Comparison of ENCODE assay signal across 23 mouse cellular contexts in the genomic region with DNA sequence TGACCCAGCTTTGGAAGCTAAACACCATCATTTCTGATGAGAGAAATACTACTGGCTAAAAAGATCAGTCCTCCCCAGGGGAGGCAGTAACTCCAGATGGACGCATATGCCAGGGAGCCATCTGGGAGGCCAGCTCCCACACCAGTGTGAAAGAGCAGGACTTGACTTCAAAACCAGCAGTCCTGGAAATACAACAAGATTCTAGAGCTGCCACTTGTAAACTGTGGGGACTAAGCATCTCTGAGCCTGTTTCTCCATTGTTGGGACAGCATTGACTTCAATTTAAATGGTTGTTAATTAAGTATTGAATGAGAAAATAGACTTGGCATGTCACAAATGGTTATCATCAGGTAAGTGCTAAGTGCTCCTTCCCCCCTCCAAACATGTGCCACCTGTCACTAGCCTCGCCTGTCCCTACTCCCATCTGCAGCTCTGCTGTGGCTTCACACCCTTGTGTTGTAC. TPM values are rescaled to one million over a fixed set of nuclear protein-coding genes. Genes with fewer than 3 reads are reported as not detected.
DNase-seq lines count a peak whose midpoint lies in the region; ATAC-seq and TF ChIP-seq lines count a peak whose summit lies in the region.
"Had no signal": no experiment of that assay in that cellular context is flagged by ENCODE, and none has a peak within 500 bp of the region (broad histone marks: within the 10 kb centered on the region; RNA-seq: fewer than 3 reads in every experiment).

No protein-coding gene starts in this region.

- no peaks in the 10 kb centered on the region for H3K27me3 ChIP-seq in forebrain, embryonic 14.5 days (replicated peaks; ENCODE audit: control insufficient read depth, insufficient read depth, low read length)
- H3K27me3 ChIP-seq in forebrain, postnatal 0 days (ENCODE audit: insufficient read depth, low read length): no peaks in the 10 kb centered on the region
- H3K27me3 ChIP-seq in kidney, embryonic 16.5 days (ENCODE audit: insufficient read depth, low read length): no peaks in the 10 kb centered on the region
- no peaks in the 10 kb centered on the region for H3K27me3 ChIP-seq in embryonic facial prominence, embryonic 10.5 days (replicated peaks; ENCODE audit: low read depth, poor library complexity, severe bottlenecking)
- H3K27me3 ChIP-seq: limb, embryonic 12.5 days had no signal

- peak; percentile 11 for DNase-seq in forebrain, embryonic 14.5 days (ENCODE audit: low spot score)
- no peak for DNase-seq in forebrain, postnatal 0 days
- no peak for DNase-seq in kidney, adult 18-20 months
- DNase-seq in cerebellum, adult 11-12 months: peak; percentile 81
- peak; percentile 76 to 78 for DNase-seq in cerebellum, postnatal 25 days
- DNase-seq in embryonic facial prominence, embryonic 10.5 days (ENCODE audit: low spot score): no peak
- DNase-seq: adrenal gland, adult 2 months; lung, postnatal 14 days; thymus, postnatal 4 days had no signal

- H3K4me1 ChIP-seq in forebrain, embryonic 14.5 days (ENCODE audit: control insufficient read depth, insufficient read depth, low read length): peaks cover 6% of the 10 kb centered on the region
- H3K4me1 ChIP-seq in forebrain, postnatal 0 days (ENCODE audit: insufficient read depth): 0 out of 2 replicates have a peak, but pooled peaks cover 4% of the 10 kb centered on the region
- peaks cover 50% of the 10 kb centered on the region for H3K4me1 ChIP-seq in kidney, embryonic 16.5 days (ENCODE audit: insufficient read depth, low read length)
- peaks cover 37% of the 10 kb centered on the region for H3K4me1 ChIP-seq in embryonic facial prominence, embryonic 10.5 days
- H3K4me1 ChIP-seq: megakaryocyte, embryonic 14.5 days had no signal

- H3K4me3 ChIP-seq in forebrain, embryonic 14.5 days (ENCODE audit: low read depth, low read length): no peak overlapping the region
- no peak overlapping the region for H3K4me3 ChIP-seq in forebrain, postnatal 0 days (ENCODE audit: low read depth, low read length)
- no peak overlapping the region for H3K4me3 ChIP-seq in kidney, embryonic 16.5 days (ENCODE audit: low read length)
- no peak overlapping the region for H3K4me3 ChIP-seq in embryonic facial prominence, embryonic 10.5 days
- H3K4me3 ChIP-seq: heart, adult 2 months; limb, embryonic 12.5 days; megakaryocyte, embryonic 14.5 days had no signal

- no peak; the same call in 1 of the 2 replicates for ATAC-seq in forebrain, embryonic 14.5 days
- no peak for ATAC-seq in forebrain, postnatal 0 days
- ATAC-seq in kidney, embryonic 16.5 days (ENCODE audit: low FRiP score, low TSS enrichment): peak; percentile 74
- ATAC-seq in activated CD4-positive, CD25-positive, alpha-beta regulatory T cell, adult 4 months: no peak
- ATAC-seq: intestine, postnatal 0 days; midbrain, embryonic 16.5 days had no signal

- TF ChIP-seq CTCF in forebrain, postnatal 0 days (IDR thresholded peaks at IDR 0.05; ENCODE audit: low read depth): no peak

- H3K27ac ChIP-seq in forebrain, embryonic 14.5 days (ENCODE audit: low read depth, low read length): peak overlapping the region; percentile 17; the same call in 1 of the 2 replicates
- no peak overlapping the region for H3K27ac ChIP-seq in forebrain, postnatal 0 days (ENCODE audit: low read depth, low read length)
- H3K27ac ChIP-seq in kidney, embryonic 16.5 days (ENCODE audit: low read length): peak overlapping the region; percentile 84
- no peak overlapping the region for H3K27ac ChIP-seq in embryonic facial prominence, embryonic 10.5 days (replicated peaks)
- H3K27ac ChIP-seq: heart, adult 2 months; hindbrain, embryonic 14.5 days; liver, embryonic 14.5 days had no signal

- no peaks in the 10 kb centered on the region for H3K36me3 ChIP-seq in forebrain, embryonic 14.5 days (ENCODE audit: control insufficient read depth, insufficient read depth, low read length)
- no peaks in the 10 kb centered on the region for H3K36me3 ChIP-seq in forebrain, postnatal 0 days (ENCODE audit: insufficient read depth)
- no peaks in the 10 kb centered on the region for H3K36me3 ChIP-seq in kidney, embryonic 16.5 days (ENCODE audit: insufficient read depth, low read length)
- H3K36me3 ChIP-seq in embryonic facial prominence, embryonic 10.5 days (replicated peaks): peaks cover 7% of the 10 kb centered on the region

- no peak overlapping the region for H3K9ac ChIP-seq in forebrain, embryonic 14.5 days (ENCODE audit: low read length)
- H3K9ac ChIP-seq in forebrain, postnatal 0 days: no peak overlapping the region
- H3K9ac ChIP-seq in kidney, embryonic 16.5 days (replicated peaks; ENCODE audit: low read length): no peak overlapping the region
- H3K9ac ChIP-seq: hindbrain, embryonic 14.5 days; limb, embryonic 12.5 days; liver, embryonic 14.5 days had no signal

- H3K4me2 ChIP-seq in forebrain, embryonic 14.5 days (ENCODE audit: low read length): no peak overlapping the region
- H3K4me2 ChIP-seq in forebrain, postnatal 0 days (ENCODE audit: low read depth): no peak overlapping the region
- H3K4me2 ChIP-seq in kidney, embryonic 16.5 days (replicated peaks; ENCODE audit: low read depth, low read length): no peak overlapping the region
- H3K4me2 ChIP-seq: hindbrain, embryonic 14.5 days; limb, embryonic 12.5 days had no signal

- no peaks in the 10 kb centered on the region for H3K9me3 ChIP-seq in forebrain, embryonic 14.5 days (replicated peaks; ENCODE audit: control insufficient read depth, low read length)
- H3K9me3 ChIP-seq in forebrain, postnatal 0 days (ENCODE audit: low read length): no peaks in the 10 kb centered on the region
- H3K9me3 ChIP-seq in kidney, embryonic 16.5 days (ENCODE audit: low read length): no peaks in the 10 kb centered on the region
- H3K9me3 ChIP-seq in embryonic facial prominence, embryonic 10.5 days: no peaks in the 10 kb centered on the region
- H3K9me3 ChIP-seq: limb, embryonic 12.5 days; megakaryocyte, embryonic 14.5 days had no signal

- 70% methylated on average over 2 of the region's 2 CpGs for WGBS in forebrain, embryonic 14.5 days
- WGBS in forebrain, postnatal 0 days: 58% methylated on average over 2 of the region's 2 CpGs
- WGBS in kidney, embryonic 16.5 days: 40% methylated on average over 2 of the region's 2 CpGs
- 66% methylated on average over 2 of the region's 2 CpGs for WGBS in embryonic facial prominence, embryonic 10.5 days

RNA-seq across cellular contexts. Expression of a gene that starts 37.6 kb away (rescaled TPM):
- polyA plus RNA-seq in forebrain, embryonic 14.5 days (2014; fragmentation: Nextera tagmentation; extraction: Ambion mirVana): 45.6 and 51.6 TPM in 2 replicates
- 68.5 and 75.4 TPM in 2 replicates for total RNA-seq in forebrain, postnatal 0 days (2014; rRNA removed)
- polyA plus RNA-seq in forebrain, postnatal 0 days (2015; fragmentation: Nextera tagmentation; extraction: Ambion mirVana): 49.4 and 53.5 TPM in 2 replicates
- polyA plus RNA-seq in kidney, embryonic 16.5 days (2015; fragmentation: Nextera tagmentation; extraction: Ambion mirVana): 28.0 and 31.3 TPM in 2 replicates
- polyA plus RNA-seq in embryonic facial prominence, embryonic 10.5 days (2016; fragmentation: Nextera tagmentation; extraction: Ambion mirVana): 35.5 and 45.6 TPM in 2 replicates
- under 1 TPM in 1 of 2 experiments, not detected in 1; 0.19 TPM for polyA plus RNA-seq in activated CD4-positive, CD25-positive, alpha-beta regulatory T cell, adult 4 months (2017; shearing (Covaris generic))
- total RNA-seq: common myeloid progenitor, adult 5-6 weeks; MEL had no signal

RNA-seq across cellular contexts. Expression of a gene that starts 52.9 kb away (rescaled TPM):
- not detected in 2 replicates for polyA plus RNA-seq in forebrain, embryonic 14.5 days (2014; fragmentation: Nextera tagmentation; extraction: Ambion mirVana)
- total RNA-seq in forebrain, postnatal 0 days (2014; rRNA removed): not detected in 2 replicates
- not detected in 2 replicates for polyA plus RNA-seq in forebrain, postnatal 0 days (2015; fragmentation: Nextera tagmentation; extraction: Ambion mirVana)
- polyA plus RNA-seq in kidney, embryonic 16.5 days (2015; fragmentation: Nextera tagmentation; extraction: Ambion mirVana): not detected in 2 replicates
- not detected in 2 replicates for polyA plus RNA-seq in embryonic facial prominence, embryonic 10.5 days (2016; fragmentation: Nextera tagmentation; extraction: Ambion mirVana)
- polyA plus RNA-seq in activated CD4-positive, CD25-positive, alpha-beta regulatory T cell, adult 4 months (2017; shearing (Covaris generic)): not detected
- total RNA-seq: adrenal gland, adult 2 months; common myeloid progenitor, adult 5-6 weeks; gastrocnemius, adult 8-10 months; heart, adult 2 months; MEL had no signal
- polyA plus RNA-seq: adrenal gland, adult 2 months; embryonic facial prominence, embryonic 14.5 days; heart, adult 2 months; heart, embryonic 16.5 days; hindbrain, embryonic 14.5 days; intestine, postnatal 0 days; limb, embryonic 12.5 days; liver, embryonic 14.5 days; midbrain, embryonic 16.5 days had no signal

Comparison
In these comparisons a context has a peak if more than half of its experiments do, and no peak if none do; other contexts are left out.
1. DNase-seq: peak in forebrain, embryonic 14.5 days (single experiment), cerebellum, adult 11-12 months (single experiment) and cerebellum, postnatal 25 days (2 of 2); none in forebrain, postnatal 0 days (single experiment), kidney, adult 18-20 months (single experiment) and embryonic facial prominence, embryonic 10.5 days (single experiment).
2. H3K27ac ChIP-seq: peak in forebrain, embryonic 14.5 days (single experiment) and kidney, embryonic 16.5 days (single experiment); none in forebrain, postnatal 0 days (single experiment) and embryonic facial prominence, embryonic 10.5 days (single experiment).
3. RNA of a gene that starts 37.6 kb away (polyA plus RNA-seq): 49.4 to 53.5 TPM in forebrain, postnatal 0 days, 45.6 to 51.6 TPM in forebrain, embryonic 14.5 days, 35.5 to 45.6 TPM in embryonic facial prominence, embryonic 10.5 days and 28.0 to 31.3 TPM in kidney, embryonic 16.5 days; 0.19 TPM in activated CD4-positive, CD25-positive, alpha-beta regulatory T cell, adult 4 months; every median in the first group is over 10 times any median in the second.